Mouse (Mus musculus): ENCODE measurements around the gene Ipp.

Gene Ipp

GRCm38 (mm10) chr4:116507425-116508218 is at the start of gene Ipp:
Ipp (plus strand) TSS chr4:116507549.
- DNase-seq, result peak; percentile 95

- no peak for DNase-seq
Observed at GRCm38 (mm10) chr4:116461943-116462342, 45.4 kb upstream of the Ipp start.

GRCm38 (mm10) chr4:116463231-116464125 is 43.9 kb upstream of the Ipp start:
- DNase-seq, result peak; percentile 11

- peak; percentile 76 for DNase-seq
Observed at GRCm38 (mm10) chr4:116464126-116464981, 43.0 kb upstream of the Ipp start, which contains the start of gene Mast2. Mast2 (minus strand) TSS chr4:116464183.

GRCm38 (mm10) chr4:116481322-116481721 is 26.0 kb upstream of the Ipp start:
- no peak for DNase-seq

GRCm38 (mm10) chr4:116483476-116483875 is 23.9 kb upstream of the Ipp start:
- DNase-seq, result no peak

- no peak for DNase-seq
Observed at GRCm38 (mm10) chr4:116491119-116491536, 16.2 kb upstream of the Ipp start.

GRCm38 (mm10) chr4:116491886-116492285 is 15.5 kb upstream of the Ipp start:
- no peak for DNase-seq

GRCm38 (mm10) chr4:116492460-116492859 is 14.9 kb upstream of the Ipp start:
- no peak for DNase-seq

GRCm38 (mm10) chr4:116493646-116494045 is 13.7 kb upstream of the Ipp start:
- DNase-seq, result no peak

GRCm38 (mm10) chr4:116499978-116500377 is 7.4 kb upstream of the Ipp start:
- DNase-seq, result no peak

GRCm38 (mm10) chr4:116506886-116507424 is 394 bp upstream of the Ipp start:
- no peak for DNase-seq

- no peak for DNase-seq
Observed at GRCm38 (mm10) chr4:116531109-116531508, 23.8 kb downstream of the Ipp start.

GRCm38 (mm10) chr4:116536351-116536750 is 29.0 kb downstream of the Ipp start:
- no peak for DNase-seq

GRCm38 (mm10) chr4:116537737-116538136 is 30.4 kb downstream of the Ipp start:
- DNase-seq, result no peak

GRCm38 (mm10) chr4:116550432-116550831 is 43.1 kb downstream of the Ipp start:
- DNase-seq, result no peak

GRCm38 (mm10) chr4:116553035-116553434 is 45.7 kb downstream of the Ipp start:
- no peak for DNase-seq

- peak; percentile 77 for DNase-seq
Observed at GRCm38 (mm10) chr4:116555413-116556300, 48.3 kb downstream of the Ipp start, which contains the start of gene Tmem69. Tmem69 (minus strand) TSS chr4:116555936.

GRCm38 (mm10) chr4:116556561-116557305 is 49.4 kb downstream of the Ipp start:
- DNase-seq, result peak; percentile 97

- DNase-seq, result peak; percentile 97
Observed at GRCm38 (mm10) chr4:116557306-116558121, 50.2 kb downstream of the Ipp start, which contains the start of gene Gpbp1l1. Gpbp1l1 (plus strand) TSS chr4:116557658.
